Mouse (Mus musculus): ENCODE data around the gene Foxo6.

Gene Foxo6

GRCm38 (mm10) chr4:120247412-120247811 lies 39.7 kb downstream of the Foxo6 start:
- DNase-seq (ENCODE audit: low read depth, low spot score), result no peak

GRCm38 (mm10) chr4:120246086-120246485 lies 41.1 kb downstream of the Foxo6 start:
- DNase-seq (ENCODE audit: low read depth, low spot score), result no peak

GRCm38 (mm10) chr4:120242783-120243262 lies 44.3 kb downstream of the Foxo6 start:
- DNase-seq (ENCODE audit: low read depth, low spot score), result no peak

DNA sequence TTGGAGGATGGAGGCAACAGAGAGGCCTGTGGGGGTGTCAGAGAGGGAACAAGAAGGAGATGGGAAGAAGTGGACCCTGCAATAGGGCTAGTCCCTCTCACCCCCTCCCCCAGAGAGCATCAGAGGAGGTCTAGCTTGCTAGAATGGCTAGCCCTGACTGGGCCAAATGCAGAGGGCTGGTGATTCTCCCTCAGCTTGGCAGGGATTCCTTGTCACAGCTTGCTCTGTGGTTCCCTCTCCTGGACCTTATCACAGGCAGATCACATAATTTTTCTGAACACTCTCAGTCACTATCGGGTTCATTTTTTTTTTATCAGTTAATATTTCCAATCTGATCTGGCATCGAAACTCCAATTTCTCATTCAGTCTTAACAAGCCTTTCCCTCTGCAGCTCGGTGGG lies 46.0 kb downstream of the Foxo6 start:
- no peak for DNase-seq (ENCODE audit: low read depth, low spot score)

- no peak for DNase-seq (ENCODE audit: low read depth, low spot score)
Observed at GRCm38 (mm10) chr4:120239419-120239818, 47.7 kb downstream of the Foxo6 start.

- DNase-seq (ENCODE audit: low read depth, low spot score), result no peak
Observed at GRCm38 (mm10) chr4:120233243-120233642, 53.9 kb downstream of the Foxo6 start.

- no peak for DNase-seq (ENCODE audit: low read depth, low spot score)
Observed at GRCm38 (mm10) chr4:120232541-120232940, 54.6 kb downstream of the Foxo6 start.

- DNase-seq (ENCODE audit: low read depth, low spot score), result no peak
Observed at GRCm38 (mm10) chr4:120231982-120232381, 55.2 kb downstream of the Foxo6 start.

- DNase-seq (ENCODE audit: low read depth, low spot score), result peak; percentile 11
Observed at GRCm38 (mm10) chr4:120230256-120230649, 56.9 kb downstream of the Foxo6 start.

GRCm38 (mm10) chr4:120229505-120230255 lies 57.5 kb downstream of the Foxo6 start:
- no peak for DNase-seq (ENCODE audit: low read depth, low spot score)

- DNase-seq (ENCODE audit: low read depth, low spot score), result no peak
Observed at GRCm38 (mm10) chr4:120228613-120229012, 58.5 kb downstream of the Foxo6 start.

DNA sequence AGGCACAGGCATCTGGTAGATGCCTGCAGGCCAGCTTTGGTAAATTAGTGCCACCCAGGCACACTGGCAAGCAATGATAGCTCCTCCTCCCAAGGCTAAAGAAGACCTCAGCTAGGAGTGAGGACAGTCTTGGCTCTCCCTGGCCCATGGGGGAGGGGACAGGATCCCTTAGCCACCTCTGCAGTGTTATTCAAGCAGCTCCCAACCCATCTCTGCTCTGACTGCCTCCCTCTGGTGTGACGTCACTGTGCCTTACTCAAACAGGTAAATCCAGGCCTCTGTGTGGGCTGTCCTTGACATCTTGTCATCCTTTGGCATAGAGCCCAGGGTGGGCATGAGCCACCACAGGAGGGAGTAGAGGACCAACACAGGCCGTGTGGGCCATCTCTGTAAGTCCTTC lies 59.9 kb downstream of the Foxo6 start:
- DNase-seq (ENCODE audit: low read depth, low spot score), result no peak

GRCm38 (mm10) chr4:120226682-120227081 lies 60.5 kb downstream of the Foxo6 start:
- no peak for DNase-seq (ENCODE audit: low read depth, low spot score)

- peak; percentile 27 for DNase-seq (ENCODE audit: low read depth, low spot score)
Observed at GRCm38 (mm10) chr4:120225135-120225780, 61.9 kb downstream of the Foxo6 start.

DNA sequence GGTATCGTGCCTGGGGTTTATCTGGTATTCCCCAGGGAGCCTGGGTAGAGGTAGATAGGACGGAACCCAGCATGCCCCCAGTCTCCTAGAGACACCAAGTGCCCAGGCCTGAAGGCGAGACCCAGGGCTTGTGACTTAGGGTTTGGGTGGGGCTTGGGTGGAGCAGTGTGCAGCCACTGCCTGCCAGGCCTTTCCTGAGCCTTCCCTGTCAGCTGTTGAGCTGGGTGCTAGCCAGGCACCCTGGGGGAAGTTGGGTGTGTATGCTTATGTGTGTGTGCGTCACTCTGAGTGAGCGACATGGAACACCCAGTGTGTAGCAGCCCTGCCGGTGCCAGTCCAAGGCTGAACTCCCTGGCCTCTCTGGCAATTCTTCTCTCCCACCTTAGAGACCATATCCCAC lies 63.3 kb downstream of the Foxo6 start:
- DNase-seq (ENCODE audit: low read depth, low spot score), result no peak

- DNase-seq (ENCODE audit: low read depth, low spot score), result no peak
Observed at GRCm38 (mm10) chr4:120223108-120223745, 63.9 kb downstream of the Foxo6 start.

DNA sequence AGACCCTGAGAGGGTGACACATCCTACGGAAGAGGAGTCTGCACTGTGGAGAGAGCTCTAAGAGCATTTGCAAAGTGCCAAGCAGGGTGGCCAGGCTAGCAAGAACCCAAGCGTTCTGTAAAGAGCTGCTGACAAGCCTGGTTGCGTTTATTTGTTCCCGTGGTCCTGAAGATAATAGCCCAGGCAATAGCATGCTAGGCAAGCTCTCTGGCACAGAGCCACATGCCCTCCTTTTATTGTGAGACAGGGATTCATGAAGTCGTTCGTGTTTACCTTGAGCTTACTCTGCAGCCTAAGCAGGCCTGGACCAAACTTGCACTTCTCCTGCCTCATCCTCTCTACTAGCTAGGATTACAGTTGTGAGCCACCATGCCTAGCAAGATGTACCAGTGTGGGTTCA lies 65.4 kb downstream of the Foxo6 start:
- DNase-seq (ENCODE audit: low read depth, low spot score), result no peak

DNA sequence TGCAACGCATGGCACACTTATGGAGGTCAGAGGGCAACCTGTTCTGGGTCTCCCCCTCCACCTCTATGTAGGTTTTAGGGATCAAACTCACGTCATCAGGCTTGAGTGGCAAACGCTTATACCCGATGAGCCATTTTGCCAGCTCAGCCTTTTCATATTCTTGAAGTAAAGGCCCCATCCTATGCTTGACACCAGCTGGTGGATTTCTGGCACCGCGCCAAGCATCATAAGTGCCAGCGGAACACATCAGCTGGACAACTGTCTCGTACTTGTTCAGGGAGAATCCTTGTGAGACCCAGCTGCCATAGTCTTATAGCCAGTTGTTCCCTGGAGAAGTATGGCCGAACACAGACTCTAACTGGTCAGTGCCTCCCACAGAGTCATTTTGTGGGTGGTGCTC lies 68.3 kb downstream of the Foxo6 start:
- DNase-seq (ENCODE audit: low read depth, low spot score), result no peak

Data from CD4-positive helper T cell, adult 2 months (primary cell).